Mouse (Mus musculus): ENCODE data around the gene Dcaf15.

- TF ChIP-seq POLR2A (IDR thresholded peaks at IDR 0.05; ENCODE audit: borderline replicate concordance, insufficient read depth, low read length) (no peak), CTCF (IDR thresholded peaks at IDR 0.05; ENCODE audit: borderline replicate concordance, insufficient read depth, low read depth, low read length) (no peak)
Measured at GRCm38 (mm10) chr8:84125656-84126055, 21.1 kb upstream of the Dcaf15 start, which contains the start of gene Podnl1.
